Mouse (Mus musculus) cerebellum, postnatal 14 days (tissue): ENCODE data around the gene Cyp4a31.
"Not testable (repeated sequence)": the region's sequence is repeated elsewhere in the genome, so short reads cannot be mapped to it uniquely, and the experiment has no call there.

Experiments used
- DNase-seq, 2 experiments: peaks; one replicate each; pipeline ENCODE4 v3.0.0; 2021; ENCODE audit warnings: mixed read lengths in 2 of 2

Gene Cyp4a31

DNA sequence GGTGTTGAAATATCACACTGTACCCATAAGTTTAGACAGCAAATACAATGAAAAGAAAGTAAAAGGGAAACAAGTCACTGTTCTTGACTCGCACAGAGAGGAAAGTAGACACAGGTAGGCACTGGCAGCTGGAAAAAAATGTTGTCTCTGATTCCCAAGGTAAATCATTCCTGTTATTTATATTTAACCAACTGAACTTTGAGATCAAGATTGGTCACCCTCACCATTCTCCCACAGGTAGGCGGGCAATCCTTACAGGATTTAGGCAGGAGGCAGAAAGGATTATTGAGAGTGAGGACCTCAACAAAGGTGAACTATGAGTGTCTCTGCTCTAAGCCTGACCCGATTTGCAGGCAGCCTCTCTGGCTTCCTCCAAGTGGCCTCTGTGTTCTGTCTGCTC is at the start of gene Cyp4a31:
Cyp4a31 (plus strand) TSS at position 249 of the 400 bp plus-strand sequence.
- no peak for DNase-seq

DNA sequence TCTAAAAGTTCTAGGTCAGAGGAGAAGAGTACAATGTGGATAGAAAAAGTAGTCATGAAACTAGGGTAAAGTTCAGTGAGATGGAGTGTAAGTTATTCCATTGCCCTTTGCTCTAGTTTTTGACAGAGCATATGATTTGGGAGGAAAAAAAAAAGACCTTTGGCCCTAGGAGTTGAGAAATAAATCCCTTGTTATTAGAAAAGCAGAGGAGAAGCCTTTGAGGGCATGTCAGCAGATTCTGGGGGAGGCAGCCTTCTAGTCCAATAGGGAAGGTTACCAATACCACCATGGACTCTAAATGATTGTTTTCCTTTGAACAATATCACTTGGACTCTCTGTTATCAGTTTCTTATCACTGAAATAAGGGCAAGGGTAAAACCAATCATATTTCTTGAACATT is 49.5 kb upstream of the Cyp4a31 start:
- not testable (repeated sequence) for DNase-seq

DNA sequence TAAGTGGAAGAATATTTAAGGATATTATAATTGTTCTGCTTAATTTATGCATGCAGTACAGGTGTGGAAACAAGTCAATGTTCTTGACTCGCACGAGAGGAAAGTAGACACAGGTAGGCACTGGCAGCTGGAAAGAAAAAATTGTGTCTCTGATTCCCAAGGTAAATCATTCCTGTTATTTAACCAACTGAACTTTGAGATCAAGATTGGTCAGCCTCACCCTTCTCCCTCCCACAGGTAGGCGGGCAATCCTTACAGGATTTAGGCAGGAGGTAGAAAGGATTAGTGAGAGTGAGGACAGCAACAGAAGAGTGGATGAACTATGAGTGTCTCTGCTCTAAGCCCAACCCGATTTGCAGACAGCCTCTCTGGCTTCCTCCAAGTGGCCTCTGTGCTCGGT is 45.4 kb upstream of the Cyp4a31 start, which contains the start of gene Cyp4a10:
Cyp4a10 (plus strand) TSS at position 265 of the 400 bp plus-strand sequence.
- not testable (repeated sequence) for DNase-seq

DNA sequence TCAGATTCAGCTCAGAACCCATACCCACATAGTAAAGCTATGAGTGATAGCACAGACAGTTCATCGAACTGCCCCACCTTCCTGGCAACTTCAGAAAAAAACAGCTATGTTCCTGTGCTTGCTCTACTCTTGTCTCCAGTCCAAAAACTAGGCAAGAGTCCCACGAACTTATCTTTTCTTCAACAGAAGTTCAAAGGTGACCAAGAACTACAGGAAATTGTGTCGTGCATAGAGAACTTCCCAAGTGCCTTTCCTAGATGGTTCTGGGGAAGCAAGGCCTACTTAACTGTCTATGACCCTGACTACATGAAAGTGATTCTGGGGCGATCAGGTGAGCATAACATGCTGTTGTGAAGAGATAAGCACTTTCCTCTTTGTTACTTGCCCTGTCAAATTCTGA is 44.0 kb upstream of the Cyp4a31 start:
- DNase-seq: no peak

DNA sequence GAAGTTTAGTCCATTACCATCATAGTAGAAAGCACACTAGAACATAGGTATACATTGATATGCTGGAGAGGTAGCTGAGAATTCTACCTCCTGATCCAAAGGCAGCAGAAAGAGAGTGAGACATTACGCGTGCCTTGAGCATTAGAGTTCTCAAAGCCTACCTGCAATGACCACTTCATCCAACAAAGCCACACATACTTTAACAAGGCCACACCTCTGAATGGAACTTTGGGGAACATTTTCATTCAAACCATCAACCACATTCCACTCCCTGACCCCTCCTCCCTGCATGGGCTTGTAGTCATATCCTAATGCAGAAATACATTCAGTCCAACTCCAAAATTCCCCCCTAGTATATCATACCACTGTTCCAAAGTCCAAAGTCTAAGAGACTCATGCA is 41.7 kb upstream of the Cyp4a31 start:
- DNase-seq: no peak

DNA sequence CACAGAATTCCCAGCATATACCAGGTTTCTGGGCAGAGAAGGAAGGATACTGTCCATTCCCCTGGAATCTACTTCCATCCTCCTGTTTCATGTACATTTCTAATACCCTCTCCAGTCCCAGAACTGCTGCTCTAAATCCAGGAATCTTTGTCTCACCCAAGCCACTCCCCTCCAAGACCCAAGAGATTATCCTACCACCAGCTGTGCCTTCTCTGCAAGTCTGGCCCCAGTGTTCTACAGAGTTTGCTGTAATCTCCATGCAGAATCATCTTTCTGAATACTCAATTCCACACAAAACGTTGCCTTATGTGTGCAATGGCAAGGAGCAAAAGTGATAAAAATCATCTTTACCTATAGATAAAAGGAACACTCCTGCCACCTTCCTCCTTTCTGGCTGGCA is 18.3 kb upstream of the Cyp4a31 start:
- no peak for DNase-seq

DNA sequence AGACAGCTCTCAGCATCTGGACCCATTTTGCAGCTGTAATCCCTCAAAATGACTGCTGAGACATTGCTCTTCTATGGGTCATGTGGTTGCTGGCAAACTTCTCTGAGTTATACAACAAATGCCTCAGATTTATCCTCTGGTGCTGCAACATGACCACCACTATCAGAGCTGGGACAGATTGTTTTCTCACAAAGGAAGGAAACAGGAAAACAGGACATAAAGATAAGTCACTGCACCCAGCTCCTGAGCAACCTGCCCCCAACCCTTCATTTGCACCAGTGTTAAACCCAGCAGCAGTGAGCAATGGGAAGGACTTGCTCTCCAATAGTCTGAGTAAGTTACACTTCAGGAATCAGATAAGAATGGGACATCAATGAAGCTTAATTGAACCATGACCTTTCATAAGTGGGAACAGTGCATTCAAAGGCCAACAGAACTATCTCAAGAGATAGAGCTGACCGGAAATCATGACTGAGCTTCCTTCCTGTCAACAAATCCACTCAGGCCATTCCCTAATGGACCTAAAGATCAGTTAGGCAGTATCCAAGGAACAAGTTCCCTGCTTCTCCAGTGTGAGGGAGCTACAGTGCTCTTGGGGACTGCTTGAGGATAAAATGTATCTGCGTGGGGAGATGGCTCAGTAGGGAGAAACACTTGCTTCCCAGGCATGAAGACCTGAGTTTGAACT is 17.2 kb upstream of the Cyp4a31 start:
- DNase-seq: no peak

DNA sequence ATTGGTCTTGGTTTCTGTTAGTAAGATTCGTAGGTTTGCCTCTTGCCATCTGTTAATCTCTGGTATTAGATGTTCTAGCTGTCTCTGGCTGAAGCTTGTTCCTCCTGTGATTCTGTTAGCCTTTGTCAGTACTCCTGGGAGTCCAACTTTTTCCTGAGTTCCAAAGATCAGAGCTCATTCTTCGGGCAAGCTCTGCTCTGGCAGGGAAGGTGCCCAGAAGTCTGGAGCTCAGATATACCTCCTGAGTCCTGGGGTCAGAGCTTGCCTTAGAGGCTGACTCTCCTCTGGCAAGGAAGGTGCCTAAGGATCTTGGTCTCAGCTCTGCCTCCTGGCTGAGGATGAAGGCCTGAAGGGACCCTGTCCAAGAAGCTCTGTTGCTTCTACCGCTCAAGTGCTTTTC is 10.7 kb upstream of the Cyp4a31 start:
- DNase-seq: no peak

DNA sequence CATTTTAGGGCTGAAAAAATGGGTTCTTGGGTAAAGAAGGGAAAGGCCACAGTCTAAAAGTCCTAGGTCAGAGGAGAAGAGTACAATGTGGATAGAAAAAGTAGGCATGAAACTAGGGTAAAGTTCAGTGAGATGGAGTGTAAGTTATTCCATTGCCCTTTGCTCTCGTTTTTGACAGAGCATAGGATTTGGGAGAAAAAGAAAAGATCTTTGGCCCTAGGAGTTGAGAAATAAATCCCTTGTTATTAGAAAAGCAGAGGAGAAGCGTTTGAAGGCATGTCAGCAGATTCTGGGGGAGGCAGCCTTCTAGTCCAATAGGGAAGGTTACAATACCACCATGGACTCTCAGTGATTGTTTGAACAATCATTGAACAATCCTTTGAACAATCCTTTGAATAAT is 7.9 kb upstream of the Cyp4a31 start:
- DNase-seq: no peak

DNA sequence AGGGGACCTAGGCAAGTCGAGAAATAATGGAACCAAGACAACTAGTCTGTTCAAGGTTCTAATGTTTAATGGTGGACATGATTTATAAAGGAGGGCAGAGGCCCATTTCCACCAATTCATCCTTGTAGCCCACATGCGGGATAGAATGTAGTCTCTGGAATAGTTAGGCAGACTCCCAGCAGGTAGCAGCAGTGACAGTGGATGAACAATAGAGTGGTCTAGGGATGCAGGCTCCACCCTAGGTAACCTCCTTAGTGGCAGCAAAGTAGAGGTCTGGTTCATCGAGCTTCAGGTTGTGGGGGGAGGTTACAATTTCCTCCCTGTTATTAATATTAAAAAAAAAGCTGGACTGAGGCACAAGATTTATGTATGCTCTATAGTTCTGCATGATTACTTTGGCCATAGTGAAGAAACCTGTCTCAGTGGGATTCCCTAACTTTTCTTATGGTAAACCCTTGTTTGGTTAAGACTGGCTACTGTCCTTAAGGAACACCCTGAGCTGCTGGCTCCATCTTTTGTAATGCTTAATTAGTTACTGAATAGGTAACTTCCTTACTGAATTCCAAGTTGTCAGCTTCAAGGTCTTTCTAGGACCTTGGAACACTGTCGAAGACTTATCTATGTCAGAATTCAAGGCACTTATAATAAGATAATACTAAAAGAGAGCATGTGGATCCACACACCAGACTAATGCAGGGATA is 5.4 kb upstream of the Cyp4a31 start:
- no peak for DNase-seq

DNA sequence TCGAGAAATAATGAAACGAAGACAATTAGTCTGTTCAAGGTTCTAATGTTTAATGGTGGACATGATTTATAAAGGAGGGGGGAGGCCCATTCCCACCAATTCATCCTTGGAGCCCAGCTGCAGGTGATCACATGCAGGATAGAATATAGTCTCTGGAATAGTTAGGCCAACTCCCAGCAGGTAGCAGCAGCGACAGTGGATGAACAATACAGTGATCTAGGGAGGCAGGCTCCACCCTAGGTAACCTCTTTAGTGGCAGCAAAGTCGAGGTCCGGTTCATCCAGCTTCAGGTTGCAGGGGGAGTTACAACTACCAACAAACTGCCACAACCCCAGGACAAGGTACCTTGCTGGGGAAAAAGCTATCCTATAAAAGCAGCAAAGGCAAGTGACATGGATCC is 2.2 kb upstream of the Cyp4a31 start:
- DNase-seq: not testable (repeated sequence)

DNA sequence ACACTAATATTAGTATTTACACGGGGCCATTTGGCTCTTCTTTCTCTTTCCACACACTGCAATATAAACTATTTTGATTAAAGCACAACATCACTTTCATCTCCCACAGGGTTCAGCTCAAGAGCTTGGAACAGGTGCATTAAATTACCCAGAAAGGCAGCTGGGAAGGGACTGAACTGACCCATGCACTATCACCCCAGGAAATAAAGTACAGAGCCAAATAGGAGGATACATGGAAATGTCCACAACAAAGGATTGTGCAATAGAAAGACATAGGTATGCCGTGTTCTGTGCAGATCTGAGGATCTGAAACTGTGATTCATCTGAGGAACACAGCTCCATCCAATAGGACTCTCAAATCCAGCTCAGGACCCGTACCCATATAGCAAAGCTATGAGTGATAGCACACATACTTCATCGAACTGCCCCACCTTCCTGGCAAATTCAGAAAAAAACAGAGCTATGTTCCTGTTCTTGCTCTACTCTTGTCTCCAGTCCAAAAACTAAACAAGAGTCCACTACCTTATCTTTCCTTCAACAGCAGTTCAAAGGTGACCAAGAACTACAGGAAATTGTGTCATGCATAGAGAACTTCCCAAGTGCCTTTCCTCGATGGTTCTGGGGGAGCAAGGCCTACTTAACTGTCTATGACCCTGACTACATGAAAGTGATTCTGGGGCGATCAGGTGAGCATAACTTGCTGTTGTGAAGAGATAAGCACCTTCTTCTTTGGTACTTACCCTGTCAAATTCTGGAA is 1.2 kb downstream of the Cyp4a31 start:
- not testable (repeated sequence) for DNase-seq

DNA sequence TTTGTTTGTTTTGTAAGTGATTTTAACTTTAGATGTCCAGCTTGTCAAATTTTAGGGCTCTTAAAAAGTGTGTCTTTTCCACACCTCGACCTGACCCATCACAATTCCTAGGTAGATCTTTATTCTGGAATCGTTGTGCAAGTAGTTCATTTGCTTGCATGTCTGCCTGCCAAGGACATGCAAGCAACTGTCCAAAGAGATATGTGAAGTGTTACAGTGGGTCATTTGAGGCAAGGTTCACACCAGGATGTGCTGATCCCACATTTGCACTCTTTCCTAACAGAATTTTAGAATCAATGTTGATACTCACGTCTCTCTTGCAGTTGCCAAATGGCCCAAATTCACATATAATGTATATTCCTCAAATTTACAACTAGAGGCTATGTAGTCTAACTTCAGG is 11.8 kb downstream of the Cyp4a31 start:
- DNase-seq: no peak

DNA sequence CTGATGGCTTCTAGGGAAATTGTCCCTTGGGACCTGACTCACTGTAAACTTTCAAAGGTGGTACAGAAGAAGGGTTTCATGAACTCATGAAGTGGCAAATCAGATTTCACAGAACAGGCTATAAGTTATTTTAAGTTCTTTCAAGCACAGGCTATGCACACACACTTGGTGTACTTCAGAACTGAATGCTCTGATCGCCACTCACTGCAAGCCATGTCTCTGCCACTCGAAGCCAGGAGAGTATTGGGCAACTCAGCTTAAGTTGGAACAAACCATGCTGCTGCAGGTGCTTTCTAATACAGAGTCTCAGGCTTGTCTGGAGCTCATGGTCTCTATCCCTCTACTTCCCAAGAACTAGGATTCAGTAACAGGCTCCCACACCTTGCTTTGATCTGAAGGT is 12.3 kb downstream of the Cyp4a31 start:
- DNase-seq: no peak

DNA sequence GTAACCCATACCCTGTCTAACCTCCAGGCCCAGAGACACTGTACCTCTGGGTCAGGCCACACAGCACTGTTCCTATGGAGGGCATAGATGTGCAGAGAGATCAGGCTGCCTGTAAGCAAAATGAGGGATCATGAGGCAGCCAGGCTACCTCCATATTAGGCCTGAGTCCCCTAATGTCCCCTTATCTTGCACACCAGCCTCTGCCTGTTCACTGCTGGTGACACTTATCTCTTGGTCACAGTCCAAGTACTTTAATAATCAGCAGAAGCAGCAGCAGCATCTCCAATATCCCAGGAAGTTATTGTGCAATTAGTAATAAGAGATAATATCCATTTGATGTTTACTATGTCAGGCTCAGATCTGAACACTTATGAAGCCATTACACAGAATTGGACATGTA is 19.6 kb downstream of the Cyp4a31 start:
- no peak for DNase-seq

DNA sequence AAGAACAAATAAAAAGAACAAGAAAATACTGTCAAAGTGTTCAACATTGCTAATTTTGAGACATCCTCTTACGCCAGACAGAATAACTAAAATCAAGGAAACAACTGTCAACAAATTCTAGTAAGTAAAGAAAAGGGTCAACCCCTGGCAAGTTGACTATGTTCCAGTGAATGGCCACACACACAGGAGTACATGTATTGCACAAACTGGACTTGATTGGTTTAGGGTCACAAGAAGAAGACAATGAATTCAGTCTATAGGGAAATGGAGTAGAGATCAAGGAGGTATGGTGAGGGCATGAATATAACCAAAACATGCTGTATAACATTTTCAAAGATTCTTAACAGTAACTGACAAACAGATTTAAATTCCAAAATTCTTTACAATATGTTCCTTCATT is 32.9 kb downstream of the Cyp4a31 start:
- no peak for DNase-seq

DNA sequence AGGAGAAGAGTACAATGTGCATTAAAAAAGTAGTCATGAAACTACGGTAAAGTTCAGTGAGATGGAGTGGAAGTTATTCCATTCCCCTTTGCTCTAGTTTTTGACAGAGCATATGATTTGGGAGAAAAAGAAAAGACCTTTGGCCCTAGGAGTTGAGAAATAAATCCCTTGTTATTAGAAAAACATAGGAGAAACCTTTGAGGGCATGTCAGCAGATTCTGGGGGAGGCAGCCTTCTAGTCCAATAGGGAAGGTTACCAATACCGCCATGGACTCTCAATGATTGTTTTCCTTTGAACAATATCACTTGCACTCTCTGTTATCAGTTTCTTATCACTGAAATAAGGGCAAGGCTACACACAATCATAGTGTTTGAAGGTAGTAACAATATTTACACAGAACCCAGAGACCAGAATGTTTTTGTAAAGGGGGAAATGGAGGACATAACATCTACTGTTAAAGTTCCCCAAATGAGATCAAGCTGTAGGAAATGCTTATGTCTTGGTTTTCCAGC is 33.4 kb downstream of the Cyp4a31 start:
- DNase-seq: no peak

DNA sequence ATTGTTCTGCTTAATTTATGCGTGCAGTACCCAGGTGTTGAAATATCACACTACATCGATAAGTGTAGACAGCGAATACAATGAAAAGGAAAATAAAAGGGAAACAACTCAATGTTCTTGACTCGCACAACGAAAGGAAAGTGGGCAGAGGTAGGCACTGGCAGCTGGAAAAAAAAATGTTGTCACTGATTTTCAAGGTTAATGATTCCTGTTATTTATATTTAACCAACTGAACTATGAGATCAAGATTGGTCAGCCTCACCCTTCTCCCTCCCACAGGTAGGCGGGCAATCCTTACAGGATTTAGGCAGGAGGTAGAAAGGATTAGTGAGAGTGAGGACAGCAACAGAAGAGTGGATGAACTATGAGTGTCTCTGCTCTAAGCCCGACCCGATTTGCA is 37.2 kb downstream of the Cyp4a31 start, which contains the start of gene Cyp4a32:
Cyp4a32 (plus strand) TSS at position 359 of the 400 bp plus-strand sequence.
- DNase-seq: not testable (repeated sequence)

DNA sequence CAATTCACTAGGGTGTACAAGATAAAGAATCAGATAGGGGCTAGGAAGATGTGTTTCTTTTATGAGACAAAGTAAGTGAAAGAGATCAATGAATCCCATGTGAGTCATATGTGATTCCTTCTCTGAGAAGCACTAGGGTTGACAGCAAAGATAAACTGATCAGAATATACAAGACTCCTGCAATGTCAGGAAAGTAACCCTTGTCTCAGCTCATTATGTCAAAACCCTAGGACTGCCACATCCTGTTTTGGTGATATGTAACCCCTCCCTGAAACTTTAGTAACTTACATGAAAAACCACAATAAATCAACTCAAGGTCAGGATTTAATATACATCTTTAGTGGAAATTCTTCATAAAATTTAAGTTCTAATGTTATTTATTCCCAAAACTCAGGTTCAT is 50.6 kb downstream of the Cyp4a31 start:
- DNase-seq: no peak

DNA sequence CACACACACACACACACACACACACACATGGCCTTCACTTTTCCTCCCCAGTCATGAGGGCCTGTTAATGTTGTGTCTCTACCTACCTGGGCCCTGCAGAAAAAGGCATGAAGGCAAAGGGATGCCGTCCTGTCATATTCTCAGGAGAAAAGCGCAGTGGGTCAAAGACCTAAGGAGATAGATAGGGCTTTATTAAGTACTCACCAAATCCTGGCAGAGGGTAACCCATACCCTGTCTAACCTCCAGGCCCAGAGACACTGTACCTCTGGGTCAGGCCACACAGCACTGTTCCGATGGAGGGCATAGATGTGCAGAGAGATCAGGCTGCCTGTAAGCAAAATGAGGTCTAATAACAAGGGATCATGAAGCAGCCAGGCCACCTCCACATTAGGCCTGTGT is 62.1 kb downstream of the Cyp4a31 start:
- DNase-seq: not testable (repeated sequence)
